Comparison of ENCODE assay signal across 8 mouse cellular contexts in the genomic region with DNA sequence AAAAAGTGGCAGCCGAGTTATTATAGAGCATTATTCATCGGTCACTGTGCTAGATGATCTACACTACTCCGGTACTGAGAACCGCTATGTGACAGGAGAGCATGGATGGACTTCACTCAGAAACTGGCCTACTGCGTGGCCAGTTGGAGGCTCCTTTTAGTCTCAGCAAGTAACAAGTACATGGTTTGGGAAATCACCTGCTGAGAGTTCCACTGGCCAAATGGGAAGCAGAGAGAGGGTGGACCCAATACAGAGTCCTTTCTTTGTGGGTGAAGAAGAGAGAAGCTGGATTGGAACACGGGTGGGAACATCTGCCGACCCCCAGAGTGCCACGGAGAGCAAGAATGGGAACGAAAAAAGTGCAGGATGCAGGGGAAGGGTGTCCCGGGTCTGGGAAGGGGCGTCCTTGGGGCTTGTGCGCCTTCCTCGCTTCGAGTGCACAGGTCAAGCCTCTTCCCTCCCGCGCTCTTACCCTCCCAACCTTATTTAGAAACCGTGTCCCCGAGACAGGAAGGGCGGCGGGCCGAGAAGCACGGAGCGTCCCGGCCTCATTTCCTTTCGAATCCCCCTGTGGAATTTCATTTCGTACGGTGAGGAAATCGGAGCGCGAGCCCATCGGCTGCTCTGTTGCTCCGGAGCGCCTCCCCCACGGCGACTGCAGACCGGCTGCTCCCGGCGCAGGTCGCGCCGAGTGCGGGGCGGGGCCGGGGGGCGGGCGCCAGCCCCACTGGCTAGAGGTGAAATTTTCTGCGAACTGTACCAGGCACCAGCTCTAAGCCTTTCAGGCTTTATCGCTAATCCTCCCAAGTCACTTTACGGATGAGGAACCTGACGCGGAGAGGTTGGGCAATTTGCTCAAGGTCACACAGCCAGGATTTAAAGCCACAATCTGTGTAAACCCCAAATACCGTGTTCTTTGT. TPM values are rescaled to one million over a fixed set of nuclear protein-coding genes. Genes with fewer than 3 reads are reported as not detected.
A peak's percentile ranks its signal among the peaks of the same experiment; 100 is the strongest.
DNase-seq lines count a peak whose midpoint lies in the region; ATAC-seq and TF ChIP-seq lines count a peak whose summit lies in the region.

No protein-coding gene starts in this region.

- 3% methylated on average over 51 of the region's 52 CpGs for WGBS in intestine, embryonic 14.5 days
- WGBS in midbrain, embryonic 10.5 days = 5% methylated on average over 52 of the region's 52 CpGs

- peak overlapping the region; percentile 98 for H3K27ac ChIP-seq in cortical plate, adult 2 months (ENCODE audit: insufficient read depth, low read length)
- peak overlapping the region; percentile 89 for H3K27ac ChIP-seq in intestine, embryonic 14.5 days (ENCODE audit: low read depth)
- peak overlapping the region; percentile 90 for H3K27ac ChIP-seq in midbrain, embryonic 10.5 days (replicated peaks)

- peak overlapping the region; percentile 78 for H3K9ac ChIP-seq in intestine, embryonic 14.5 days (ENCODE audit: low read length)

- DNase-seq in cerebellum, adult 9-10 months = no peak
- peak; percentile 71 to 81 for DNase-seq in gastrocnemius, postnatal 36 days
- peak; percentile 82 for DNase-seq in intestine, embryonic 14.5 days (ENCODE audit: low spot score)
- peak; percentile 59 for DNase-seq in left cerebral cortex, postnatal 4 days
- DNase-seq in midbrain, embryonic 10.5 days (ENCODE audit: low spot score) = peak; percentile 75
- peak; percentile 31 to 46 for DNase-seq in right cerebral cortex, postnatal 36 days (ENCODE audit: low spot score in 2 of 2)

- TF ChIP-seq CTCF in cortical plate, adult 2 months (IDR thresholded peaks at IDR 0.05; ENCODE audit: extremely low read depth, insufficient read depth, low read length) = no peak

- H3K9me3 ChIP-seq in intestine, embryonic 14.5 days (ENCODE audit: control insufficient read depth, low read length) = no peaks in the 10 kb centered on the region
- H3K9me3 ChIP-seq in midbrain, embryonic 10.5 days (replicated peaks) = no peaks in the 10 kb centered on the region

- intact Hi-C loops in gastrocnemius, postnatal 36 days (cut with DNase I) = loop anchor here (2.0 kb wide), 1 partner anchor 65 kb away; no protein-coding TSS in a partner anchor
- intact Hi-C loops in left cerebral cortex, postnatal 4 days (cut with DNase I) = no loop called here

- H3K4me1 ChIP-seq in cortical plate, adult 2 months (ENCODE audit: control insufficient read depth, insufficient read depth, low read length) = no peaks in the 10 kb centered on the region
- H3K4me1 ChIP-seq in intestine, embryonic 14.5 days (replicated peaks; ENCODE audit: control insufficient read depth, insufficient read depth, low read length) = peaks cover 15% of the 10 kb centered on the region
- H3K4me1 ChIP-seq in midbrain, embryonic 10.5 days = peaks cover 37% of the 10 kb centered on the region

- H3K4me2 ChIP-seq in intestine, embryonic 14.5 days (ENCODE audit: low read length) = peak overlapping the region; percentile 88

- TF ChIP-seq POLR2A in cortical plate, adult 2 months (IDR thresholded peaks at IDR 0.05; ENCODE audit: extremely low read depth, insufficient read depth, low read length) = no peak

- peak; percentile 71 for ATAC-seq in cerebellum, adult (ENCODE audit: insufficient number of reproducible peaks, low FRiP score, low TSS enrichment)
- peak; percentile 89 for ATAC-seq in intestine, embryonic 14.5 days (replicated peaks; ENCODE audit: low FRiP score, low TSS enrichment, low read depth)

- no peaks in the 10 kb centered on the region for H3K27me3 ChIP-seq in intestine, embryonic 14.5 days (replicated peaks; ENCODE audit: control insufficient read depth, insufficient read depth, low read length)
- peaks cover 61% of the 10 kb centered on the region for H3K27me3 ChIP-seq in midbrain, embryonic 10.5 days (ENCODE audit: low read depth, poor library complexity, severe bottlenecking)

- peak overlapping the region; percentile 97 for H3K4me3 ChIP-seq in cortical plate, adult 2 months (ENCODE audit: insufficient read depth, low read length)
- H3K4me3 ChIP-seq in intestine, embryonic 14.5 days (ENCODE audit: low read depth, low read length) = peak overlapping the region; percentile 90
- peak overlapping the region; percentile 80 for H3K4me3 ChIP-seq in midbrain, embryonic 10.5 days

- H3K36me3 ChIP-seq in intestine, embryonic 14.5 days (ENCODE audit: control insufficient read depth, insufficient read depth, low read length) = peaks cover 5% of the 10 kb centered on the region; the same call in 1 of the 2 replicates
- H3K36me3 ChIP-seq in midbrain, embryonic 10.5 days = peaks cover 15% of the 10 kb centered on the region

RNA-seq across cellular contexts. Expression of gene Tmem135, which starts 0.7 kb away (rescaled TPM):
- polyA plus RNA-seq in cortical plate, adult 2 months (2012; rRNA removed) = 30.9 and 31.7 TPM in 2 replicates
- 10 to 100 TPM; 15.5 to 18.3 TPM for total RNA-seq in gastrocnemius, postnatal 36 days (2021)
- polyA plus RNA-seq in intestine, embryonic 14.5 days (2014; fragmentation: Nextera tagmentation; extraction: Ambion mirVana) = 29.8 and 30.4 TPM in 2 replicates
- 10 to 100 TPM; 49.4 to 54.6 TPM for total RNA-seq in left cerebral cortex, postnatal 4 days (2021)
- 14.4 and 16.3 TPM in 2 replicates for polyA plus RNA-seq in midbrain, embryonic 10.5 days (2016; fragmentation: Nextera tagmentation; extraction: Ambion mirVana)

RNA-seq across cellular contexts. Expression of gene Fzd4, which starts 0.8 kb away (rescaled TPM):
- polyA plus RNA-seq in cortical plate, adult 2 months (2012; rRNA removed) = 5.1 and 6.2 TPM in 2 replicates
- 10 to 100 TPM; 15.1 to 38.5 TPM for total RNA-seq in gastrocnemius, postnatal 36 days (2021)
- 13.7 and 14.6 TPM in 2 replicates for polyA plus RNA-seq in intestine, embryonic 14.5 days (2014; fragmentation: Nextera tagmentation; extraction: Ambion mirVana)
- total RNA-seq in left cerebral cortex, postnatal 4 days (2021) = 1 to 10 TPM; 4.9 to 5.1 TPM
- polyA plus RNA-seq in midbrain, embryonic 10.5 days (2016; fragmentation: Nextera tagmentation; extraction: Ambion mirVana) = 2.6 and 3.2 TPM in 2 replicates
